Mouse (Mus musculus): ENCODE measurements at regions not wholly inside any gene's neighbourhood (a gene's known extent, or its start where the extent isn't known, plus 50 kb on each side); places are given as distances from the start of the nearest gene placed in this dataset.

DNA sequence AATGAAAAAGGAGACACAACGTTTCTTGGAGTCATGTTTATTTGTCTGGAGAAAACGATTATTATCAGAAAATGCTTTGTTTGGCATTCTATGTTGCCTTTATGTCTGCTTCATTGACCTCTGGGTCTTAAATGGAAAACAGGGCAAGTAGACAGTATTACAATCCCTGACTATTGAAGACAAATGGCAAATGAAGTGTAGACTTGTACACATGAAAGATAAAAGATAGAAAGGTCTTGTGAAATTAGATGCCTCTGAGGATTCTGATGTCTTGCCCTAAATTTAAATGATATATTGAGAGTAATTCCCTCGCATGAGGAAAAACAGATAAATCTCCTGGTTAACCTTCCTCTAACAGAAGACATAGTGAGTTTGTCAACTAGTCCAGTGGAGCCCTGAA lies 1186.7 kb downstream of the Slitrk1 start:
- Histone ChIP-seq H3K4me1 (ENCODE audit: insufficient read depth, low read depth, low read length) (no peaks in the 10 kb centered on the region), H3K36me3 (replicated peaks) (no peaks in the 10 kb centered on the region), H3K27me3 (ENCODE audit: insufficient read depth, low read length) (no peaks in the 10 kb centered on the region), H3K9me3 (replicated peaks) (peaks cover 5% of the 10 kb centered on the region), H3K4me3 (ENCODE audit: low read depth, low read length) (no peak overlapping the region)
- ATAC-seq (ENCODE audit: extremely low read depth, insufficient number of reproducible peaks, low FRiP score, poor library complexity, severe bottlenecking), result no peak
- TF ChIP-seq GATA1 (IDR thresholded peaks at IDR 0.05; ENCODE audit: borderline replicate concordance, low read length) (no peak), GATA2 (IDR thresholded peaks at IDR 0.05; ENCODE audit: borderline replicate concordance, low read depth, low read length) (no peak), TAL1 (conservative IDR thresholded peaks at IDR 0.05; ENCODE audit: low read depth, low read length) (no peak), POLR2AphosphoS5 (IDR thresholded peaks at IDR 0.05; ENCODE audit: insufficient replicate concordance, low read depth, low read length) (no peak), CTCF (IDR thresholded peaks at IDR 0.05; ENCODE audit: low read depth, low read length) (no peak)
- DNase-seq (ENCODE audit: low spot score), result no peak

DNA sequence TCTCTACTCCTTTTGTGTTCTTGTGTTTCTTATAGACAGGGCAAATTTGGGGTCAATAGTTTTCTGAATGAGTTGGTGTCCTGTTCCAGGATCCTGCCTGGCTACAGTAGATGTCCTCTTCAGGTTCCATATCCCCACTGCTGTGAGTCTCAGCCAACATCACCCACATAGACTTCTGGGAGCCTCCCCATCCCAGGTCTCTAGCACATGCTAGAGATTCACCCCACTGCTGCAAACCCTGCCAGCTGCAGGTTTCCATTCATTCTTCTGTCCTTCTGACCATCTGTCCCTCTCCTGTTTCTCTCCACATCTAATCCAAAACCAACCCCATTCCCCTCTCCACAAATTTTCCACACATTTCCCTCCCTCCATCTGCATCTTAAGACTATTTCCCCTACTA lies 1225.6 kb downstream of the Slitrk1 start:
- Histone ChIP-seq H3K27me3 (ENCODE audit: insufficient read depth, low read length) (no peaks in the 10 kb centered on the region), H3K4me3 (ENCODE audit: low read depth, low read length) (no peak overlapping the region), H3K9me3 (replicated peaks) (peaks cover 19% of the 10 kb centered on the region), H3K36me3 (replicated peaks) (no peaks in the 10 kb centered on the region), H3K4me1 (ENCODE audit: insufficient read depth, low read depth, low read length) (no peaks in the 10 kb centered on the region)
- no peak for TF ChIP-seq CTCF (IDR thresholded peaks at IDR 0.05; ENCODE audit: low read depth, low read length)
- no peak for TF ChIP-seq TAL1 (conservative IDR thresholded peaks at IDR 0.05; ENCODE audit: low read depth, low read length)
- no peak for TF ChIP-seq POLR2AphosphoS5 (IDR thresholded peaks at IDR 0.05; ENCODE audit: insufficient replicate concordance, low read depth, low read length)
- no peak for TF ChIP-seq GATA1 (IDR thresholded peaks at IDR 0.05; ENCODE audit: borderline replicate concordance, low read length)
- no peak for TF ChIP-seq GATA2 (IDR thresholded peaks at IDR 0.05; ENCODE audit: borderline replicate concordance, low read depth, low read length)
- DNase-seq (ENCODE audit: low spot score), result no peak
- peak; percentile 9; the same call in 1 of the 2 replicates for ATAC-seq (ENCODE audit: extremely low read depth, insufficient number of reproducible peaks, low FRiP score, poor library complexity, severe bottlenecking)

GRCm38 (mm10) chr14:107687261-107688019 lies 1226.5 kb downstream of the Slitrk1 start:
- TF ChIP-seq POLR2AphosphoS5 (IDR thresholded peaks at IDR 0.05; ENCODE audit: insufficient replicate concordance, low read depth, low read length), result no peak
- no peak for TF ChIP-seq GATA2 (IDR thresholded peaks at IDR 0.05; ENCODE audit: borderline replicate concordance, low read depth, low read length)
- no peak for TF ChIP-seq GATA1 (IDR thresholded peaks at IDR 0.05; ENCODE audit: borderline replicate concordance, low read length)
- no peak for TF ChIP-seq CTCF (IDR thresholded peaks at IDR 0.05; ENCODE audit: low read depth, low read length)
- TF ChIP-seq TAL1 (conservative IDR thresholded peaks at IDR 0.05; ENCODE audit: low read depth, low read length), result no peak
- Histone ChIP-seq H3K4me3 (ENCODE audit: low read depth, low read length) (no peak overlapping the region), H3K36me3 (replicated peaks) (no peaks in the 10 kb centered on the region), H3K9me3 (replicated peaks) (peaks cover 22% of the 10 kb centered on the region), H3K27me3 (ENCODE audit: insufficient read depth, low read length) (no peaks in the 10 kb centered on the region), H3K4me1 (ENCODE audit: insufficient read depth, low read depth, low read length) (no peaks in the 10 kb centered on the region)
- ATAC-seq (ENCODE audit: extremely low read depth, insufficient number of reproducible peaks, low FRiP score, poor library complexity, severe bottlenecking), result no peak
- no peak for DNase-seq (ENCODE audit: low spot score)

- peaks cover 5% of the 10 kb centered on the region; the same call in 1 of the 2 replicates for H3K9me3 ChIP-seq (replicated peaks)
- H3K27me3 ChIP-seq (ENCODE audit: insufficient read depth, low read length), result no peaks in the 10 kb centered on the region
- H3K4me1 ChIP-seq (ENCODE audit: insufficient read depth, low read depth, low read length), result no peaks in the 10 kb centered on the region
- no peaks in the 10 kb centered on the region for H3K36me3 ChIP-seq (replicated peaks)
- no peak for ATAC-seq (ENCODE audit: extremely low read depth, insufficient number of reproducible peaks, low FRiP score, poor library complexity, severe bottlenecking)
- TF ChIP-seq GATA2 (IDR thresholded peaks at IDR 0.05; ENCODE audit: borderline replicate concordance, low read depth, low read length) (no peak), TAL1 (conservative IDR thresholded peaks at IDR 0.05; ENCODE audit: low read depth, low read length) (no peak), GATA1 (IDR thresholded peaks at IDR 0.05; ENCODE audit: borderline replicate concordance, low read length) (no peak), POLR2AphosphoS5 (IDR thresholded peaks at IDR 0.05; ENCODE audit: insufficient replicate concordance, low read depth, low read length) (no peak), CTCF (IDR thresholded peaks at IDR 0.05; ENCODE audit: low read depth, low read length) (no peak)
- no peak overlapping the region for H3K4me3 ChIP-seq (ENCODE audit: low read depth, low read length)
- no peak for DNase-seq (ENCODE audit: low spot score)
Observed at GRCm38 (mm10) chr14:107656595-107656994, 1257.4 kb downstream of the Slitrk1 start.

DNA sequence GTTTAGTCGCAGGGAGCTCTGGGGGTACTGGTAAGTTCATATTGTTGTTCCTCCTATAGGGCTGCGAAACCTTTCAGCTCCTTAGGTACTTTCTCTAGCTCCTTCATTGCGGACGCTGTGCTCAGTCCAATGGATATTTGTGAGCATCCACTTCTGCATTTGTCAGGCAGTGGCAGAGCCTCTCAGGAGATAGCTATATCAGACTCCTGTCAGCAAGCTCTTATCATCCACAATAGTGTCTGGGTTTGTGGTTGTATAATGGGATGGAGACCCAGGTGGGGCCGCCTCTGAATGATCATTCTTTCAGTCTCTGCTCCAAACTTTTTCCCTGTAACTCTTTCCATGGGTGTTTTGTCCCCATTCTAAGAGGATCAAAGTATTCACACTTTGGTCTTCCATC lies 1298.5 kb downstream of the Slitrk1 start:
- no peak for DNase-seq (ENCODE audit: low spot score)
- H3K9me3 ChIP-seq (replicated peaks), result no peaks in the 10 kb centered on the region
- no peaks in the 10 kb centered on the region for H3K27me3 ChIP-seq (ENCODE audit: insufficient read depth, low read length)
- H3K4me3 ChIP-seq (ENCODE audit: low read depth, low read length), result no peak overlapping the region
- no peak for ATAC-seq (ENCODE audit: extremely low read depth, insufficient number of reproducible peaks, low FRiP score, poor library complexity, severe bottlenecking)
- H3K4me1 ChIP-seq (ENCODE audit: insufficient read depth, low read depth, low read length), result no peaks in the 10 kb centered on the region
- no peaks in the 10 kb centered on the region for H3K36me3 ChIP-seq (replicated peaks)
- TF ChIP-seq GATA2 (IDR thresholded peaks at IDR 0.05; ENCODE audit: borderline replicate concordance, low read depth, low read length), result no peak
- no peak for TF ChIP-seq TAL1 (conservative IDR thresholded peaks at IDR 0.05; ENCODE audit: low read depth, low read length)
- no peak for TF ChIP-seq POLR2AphosphoS5 (IDR thresholded peaks at IDR 0.05; ENCODE audit: insufficient replicate concordance, low read depth, low read length)
- no peak for TF ChIP-seq GATA1 (IDR thresholded peaks at IDR 0.05; ENCODE audit: borderline replicate concordance, low read length)
- no peak for TF ChIP-seq CTCF (IDR thresholded peaks at IDR 0.05; ENCODE audit: low read depth, low read length)

GRCm38 (mm10) chr14:107614348-107614747 lies 1299.6 kb downstream of the Slitrk1 start:
- H3K36me3 ChIP-seq (replicated peaks), result no peaks in the 10 kb centered on the region
- H3K4me3 ChIP-seq (ENCODE audit: low read depth, low read length), result no peak overlapping the region
- no peak for DNase-seq (ENCODE audit: low spot score)
- TF ChIP-seq CTCF (IDR thresholded peaks at IDR 0.05; ENCODE audit: low read depth, low read length) (no peak), POLR2AphosphoS5 (IDR thresholded peaks at IDR 0.05; ENCODE audit: insufficient replicate concordance, low read depth, low read length) (no peak), GATA2 (IDR thresholded peaks at IDR 0.05; ENCODE audit: borderline replicate concordance, low read depth, low read length) (no peak), TAL1 (conservative IDR thresholded peaks at IDR 0.05; ENCODE audit: low read depth, low read length) (no peak), GATA1 (IDR thresholded peaks at IDR 0.05; ENCODE audit: borderline replicate concordance, low read length) (no peak)
- no peak for ATAC-seq (ENCODE audit: extremely low read depth, insufficient number of reproducible peaks, low FRiP score, poor library complexity, severe bottlenecking)
- H3K4me1 ChIP-seq (ENCODE audit: insufficient read depth, low read depth, low read length), result no peaks in the 10 kb centered on the region
- H3K9me3 ChIP-seq (replicated peaks), result no peaks in the 10 kb centered on the region
- no peaks in the 10 kb centered on the region for H3K27me3 ChIP-seq (ENCODE audit: insufficient read depth, low read length)
